Mouse (Mus musculus): ENCODE measurements around the gene Fut4.

Fut4 gene

DNA sequence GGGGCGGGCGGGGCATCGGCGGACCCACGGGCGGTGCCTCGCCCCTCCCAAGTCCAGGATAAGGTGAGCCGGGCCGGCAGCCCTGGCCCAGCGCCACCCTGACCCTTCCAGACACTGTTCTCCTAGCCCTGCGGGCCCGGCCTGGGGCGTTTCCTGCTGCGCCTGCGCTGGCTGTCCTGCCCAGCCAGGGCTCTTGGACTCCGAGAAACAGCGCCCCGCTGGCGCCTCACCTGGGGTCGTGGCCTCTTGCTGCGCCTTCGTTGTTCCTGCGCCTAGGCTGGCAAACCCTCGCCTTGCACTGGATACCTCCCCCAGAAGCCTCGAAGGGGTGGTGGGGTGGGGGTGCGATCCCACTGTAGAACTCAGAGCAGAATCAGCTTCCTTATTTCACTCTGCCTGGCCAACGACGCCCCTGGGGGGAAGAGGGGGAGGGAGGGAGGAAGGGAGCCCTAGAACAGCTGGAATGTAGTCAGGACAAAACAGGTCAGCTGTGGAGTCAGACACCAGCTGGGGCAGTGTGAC is at the start of gene Fut4:
Gene Fut4 (minus strand): TSS at position 393 of the 522 bp plus-strand sequence.
- DNase-seq (ENCODE audit: low read depth, low spot score) = peak; percentile 58

DNA sequence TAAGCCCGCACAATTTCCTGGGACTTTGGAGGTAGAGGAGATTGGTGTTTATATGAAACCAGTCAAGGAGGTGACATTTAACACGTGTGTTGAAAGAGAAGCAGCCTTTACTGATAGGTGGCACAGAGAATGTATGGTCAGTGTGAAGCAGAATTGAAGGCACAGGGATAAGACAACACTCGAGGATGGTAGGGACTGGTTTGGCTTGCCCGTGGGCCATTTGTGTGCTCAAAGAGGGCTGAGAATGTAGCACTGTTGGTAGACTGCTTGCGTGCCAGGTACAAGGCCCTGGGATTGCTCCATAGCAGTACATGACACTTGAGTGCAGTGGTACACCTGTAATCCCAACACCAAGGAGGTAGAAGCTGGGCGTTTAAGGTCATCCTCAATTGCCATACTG is 35.2 kb upstream of the Fut4 start:
- DNase-seq (ENCODE audit: low read depth, low spot score) = no peak

DNA sequence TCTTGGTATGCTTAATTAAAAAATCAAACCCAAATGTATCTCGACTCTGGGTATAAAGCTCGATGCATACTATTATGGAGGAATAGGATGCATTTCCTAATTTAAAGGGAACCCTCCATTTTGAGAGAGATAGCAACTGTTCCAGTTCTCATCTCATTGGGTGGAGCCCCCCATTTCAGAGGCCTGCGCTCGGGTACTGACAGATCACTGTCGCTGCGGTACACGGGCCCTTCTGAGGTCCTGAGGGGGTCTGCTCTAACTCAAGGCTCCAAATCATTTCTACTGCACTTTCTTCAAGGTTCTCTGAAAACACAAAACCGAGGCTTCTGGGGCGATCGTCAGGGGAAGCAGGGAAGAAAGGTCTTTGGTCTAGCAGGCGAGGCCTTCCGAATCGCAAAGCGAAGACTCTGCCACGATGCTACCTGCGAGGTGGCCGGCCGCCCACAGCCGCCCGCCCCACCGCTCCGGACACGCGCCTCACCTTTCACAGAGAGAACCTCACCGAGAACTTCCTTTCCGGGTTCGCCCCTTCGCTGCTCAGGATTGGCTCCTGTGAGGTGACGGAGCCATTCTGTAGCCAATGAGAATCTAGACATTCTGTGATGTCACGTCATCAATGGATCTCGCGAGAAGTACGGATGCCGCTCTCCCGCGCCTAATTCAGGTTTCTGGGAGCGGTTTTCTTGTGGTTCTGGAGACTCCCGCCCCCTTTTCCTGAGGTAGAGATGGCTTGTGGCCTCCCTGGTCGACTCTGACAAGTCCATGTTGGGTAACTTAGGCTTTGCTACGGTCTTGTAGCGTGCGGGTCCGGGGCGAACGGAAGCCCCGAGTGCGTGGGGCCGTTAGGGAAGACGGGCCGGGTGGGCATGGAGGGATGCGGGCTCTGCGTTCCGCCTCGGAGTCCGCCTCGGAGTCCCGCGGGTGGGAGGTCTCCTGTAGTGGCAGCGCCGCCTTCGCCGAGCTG is 32.1 kb upstream of the Fut4 start, which contains the start of the genes Mre11a and Ankrd49:
Gene Mre11a (plus strand): TSS at position 616 of the 964 bp plus-strand sequence.
Gene Ankrd49 (minus strand): TSS at position 818 of the 964 bp plus-strand sequence.
- peak; percentile 98 for DNase-seq (ENCODE audit: low read depth, low spot score)

DNA sequence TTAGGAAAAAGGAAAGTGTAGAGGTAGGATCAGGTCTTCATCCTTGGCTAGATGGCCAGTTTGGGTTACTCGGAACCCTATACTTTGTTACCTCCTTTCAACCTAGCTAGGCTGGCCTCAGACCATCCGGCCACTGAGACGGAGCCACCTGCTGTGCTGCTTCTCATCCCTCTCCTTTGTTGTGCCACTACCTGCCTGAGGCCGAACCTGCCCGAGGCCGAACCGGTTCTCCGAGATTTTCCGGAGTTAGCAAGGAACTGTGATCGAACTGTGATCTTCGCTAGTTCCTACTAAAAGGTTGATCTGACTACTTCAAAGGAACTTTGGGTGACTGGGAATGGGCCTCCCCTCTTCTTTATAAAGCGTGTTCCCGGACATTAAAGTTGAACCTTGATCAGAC is 26.1 kb upstream of the Fut4 start:
- no peak for DNase-seq (ENCODE audit: low read depth, low spot score)

DNA sequence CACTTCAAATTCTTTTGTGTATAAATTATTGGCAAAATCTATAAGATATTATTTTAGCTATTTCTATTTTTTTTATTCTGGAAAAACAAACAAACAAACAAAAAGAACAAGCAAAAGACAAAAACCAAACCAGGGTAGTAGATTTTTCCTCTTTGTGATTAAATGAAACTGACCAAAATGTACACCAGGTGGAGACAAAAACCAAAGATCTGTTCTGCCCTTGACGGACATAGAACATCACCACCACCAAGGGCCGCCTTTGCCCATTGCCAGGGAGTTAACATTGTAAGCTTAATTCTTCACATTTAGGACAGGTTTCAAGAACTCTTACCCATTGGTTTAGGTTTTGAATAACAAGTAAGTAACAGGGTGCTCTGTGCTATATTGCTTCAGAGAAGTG is 21.6 kb upstream of the Fut4 start:
- no peak for DNase-seq (ENCODE audit: low read depth, low spot score)

DNA sequence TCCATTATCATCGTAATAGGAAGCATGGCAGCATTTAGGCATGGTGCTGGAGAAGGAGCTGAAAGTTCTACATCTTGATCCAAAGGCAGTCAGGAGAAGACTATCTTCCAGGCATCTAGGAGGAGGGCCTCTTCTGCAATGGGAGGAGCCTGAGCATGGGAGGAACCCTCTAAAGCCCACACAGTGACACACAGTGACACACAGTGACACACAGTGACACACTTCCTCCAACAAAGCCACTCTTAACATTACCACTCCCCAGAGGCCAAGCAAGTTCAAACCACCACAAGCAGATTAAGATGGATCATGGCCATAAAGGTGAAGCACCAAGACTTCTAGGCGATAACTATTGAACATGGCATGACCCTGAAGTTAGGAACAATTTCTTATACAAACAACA is 19.9 kb upstream of the Fut4 start:
- DNase-seq (ENCODE audit: low read depth, low spot score) = no peak

DNA sequence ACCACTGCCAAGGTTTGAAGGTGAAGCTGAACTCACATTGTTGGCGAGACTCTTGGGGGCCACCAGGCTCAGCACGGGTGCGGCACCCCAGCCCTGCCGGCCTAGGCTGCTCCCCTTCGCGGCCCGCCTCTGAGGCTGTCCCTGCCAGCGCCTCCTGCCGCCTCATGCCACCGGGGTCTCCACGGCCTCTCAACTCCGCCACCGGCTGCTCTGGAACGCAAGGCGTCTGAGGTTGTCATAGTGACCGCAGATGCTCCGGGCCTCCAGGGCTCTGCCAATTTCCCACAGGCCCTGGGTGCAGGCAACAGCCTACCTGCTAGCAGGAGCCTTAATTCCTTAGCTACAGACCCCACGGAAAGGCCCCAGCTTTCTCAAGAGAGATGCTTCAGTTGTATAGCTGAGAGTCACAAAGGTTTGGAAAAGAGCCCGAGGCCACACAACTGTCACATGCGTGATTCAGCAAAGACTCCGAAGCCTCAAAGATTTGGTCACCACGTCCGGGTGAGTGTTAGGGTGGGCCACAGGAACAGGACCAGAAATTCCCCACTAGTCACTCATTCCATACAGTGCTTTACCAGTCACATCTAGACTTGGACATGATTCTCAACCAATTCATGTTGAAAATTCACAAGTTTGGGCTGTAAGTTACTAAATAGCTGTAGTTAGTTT is 18.7 kb upstream of the Fut4 start, which contains the start of gene 1700012B09Rik:
Gene 1700012B09Rik (minus strand): TSS at position 228 of the 669 bp plus-strand sequence.
- peak; percentile 39 for DNase-seq (ENCODE audit: low read depth, low spot score)

DNA sequence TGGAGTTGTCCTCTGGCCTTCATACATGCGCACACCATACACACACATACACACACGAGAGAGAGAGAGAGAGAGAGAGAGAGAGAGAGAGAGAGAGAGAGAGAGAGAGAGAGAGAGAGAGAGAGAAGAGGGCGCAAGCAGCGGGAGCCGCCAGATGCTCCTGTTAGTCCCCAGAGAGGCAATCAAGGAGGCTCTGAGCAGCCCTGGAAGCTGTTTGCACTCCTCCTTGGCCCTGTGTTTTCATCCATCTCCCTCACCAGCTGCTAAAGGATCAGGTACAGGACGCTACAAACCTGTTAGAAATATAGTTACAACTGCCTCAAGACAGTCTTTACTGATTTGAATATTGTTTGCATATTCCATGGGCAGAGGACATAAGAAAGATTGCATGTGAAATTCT is 17.6 kb upstream of the Fut4 start:
- no peak for DNase-seq (ENCODE audit: low read depth, low spot score)

DNA sequence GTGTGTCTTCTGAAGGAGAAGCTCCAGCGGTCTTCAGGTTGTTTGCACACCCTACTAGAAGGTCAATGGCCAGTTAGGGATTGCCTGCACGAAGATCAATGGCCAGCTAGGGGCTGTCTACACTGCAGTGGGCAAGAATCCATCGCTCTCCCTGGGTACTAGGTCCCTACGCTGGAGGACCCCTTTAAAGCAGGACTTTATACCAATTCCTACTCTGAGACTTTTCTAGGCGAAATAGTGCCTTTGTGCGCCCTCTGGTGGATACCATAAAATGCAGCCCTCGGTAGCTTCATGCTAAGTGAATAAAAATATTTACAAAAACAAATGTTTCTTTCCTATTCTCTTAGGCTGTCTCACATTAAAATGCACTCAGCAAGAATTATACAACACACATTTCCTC is 12.6 kb upstream of the Fut4 start:
- DNase-seq (ENCODE audit: low read depth, low spot score) = peak; percentile 66

DNA sequence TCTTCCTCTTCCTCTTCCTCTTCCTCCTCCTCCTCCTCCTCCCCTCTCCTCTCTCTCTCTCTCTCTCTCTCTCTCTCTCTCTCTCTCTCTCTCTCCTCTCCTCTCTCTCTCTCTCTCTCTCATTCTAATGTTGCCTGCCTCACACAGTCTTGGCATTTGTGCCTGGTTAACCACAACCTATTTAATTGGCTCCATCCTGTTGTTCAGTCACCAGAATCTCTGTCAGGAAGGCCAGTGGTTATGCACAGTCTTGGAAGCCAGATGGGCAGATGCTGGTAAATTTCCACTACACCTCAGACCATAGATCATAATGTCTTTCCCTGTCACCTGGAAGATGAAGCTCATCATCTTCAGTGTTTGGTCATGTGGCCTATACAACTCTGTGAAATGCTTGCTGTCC is 7.1 kb upstream of the Fut4 start:
- no peak for DNase-seq (ENCODE audit: low read depth, low spot score)

DNA sequence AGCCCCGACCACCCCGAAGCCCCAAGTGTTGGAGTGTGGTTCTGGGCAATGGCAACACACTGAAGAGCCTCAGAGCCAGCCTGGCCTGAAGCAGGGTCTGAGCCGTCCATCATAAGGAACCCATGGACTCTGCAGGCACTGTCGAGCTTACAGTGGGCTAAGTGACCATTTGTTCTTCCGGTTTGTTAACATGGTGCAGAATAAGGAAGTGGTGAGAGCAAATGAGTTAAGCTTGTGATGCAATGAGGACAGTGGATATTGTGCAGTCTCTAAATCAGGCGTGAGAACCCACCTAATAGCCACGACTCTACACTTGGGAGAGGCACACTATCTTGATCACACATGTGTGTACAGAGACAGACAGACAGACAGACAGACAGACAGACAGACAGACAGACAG is 6.4 kb upstream of the Fut4 start:
- DNase-seq (ENCODE audit: low read depth, low spot score) = no peak

DNA sequence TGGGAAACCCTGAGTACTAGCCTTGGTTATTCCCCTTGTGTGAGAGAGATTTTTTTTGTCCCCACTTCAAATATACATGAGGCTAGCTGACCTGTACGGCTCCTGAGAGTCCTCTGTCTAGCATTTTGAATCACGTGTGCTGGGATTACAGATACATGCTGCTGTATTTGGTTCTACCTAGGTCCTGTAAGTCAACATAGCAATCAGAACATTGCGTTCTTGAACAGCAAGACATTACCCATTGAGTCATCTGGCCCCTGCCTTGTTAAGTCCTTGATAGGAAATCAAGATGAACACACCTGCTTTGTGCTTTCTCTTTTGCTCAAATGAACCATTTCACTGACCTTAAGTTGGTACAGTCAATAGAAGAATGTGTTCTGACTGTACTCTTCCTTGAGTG is 2.3 kb upstream of the Fut4 start:
- no peak for DNase-seq (ENCODE audit: low read depth, low spot score)

DNA sequence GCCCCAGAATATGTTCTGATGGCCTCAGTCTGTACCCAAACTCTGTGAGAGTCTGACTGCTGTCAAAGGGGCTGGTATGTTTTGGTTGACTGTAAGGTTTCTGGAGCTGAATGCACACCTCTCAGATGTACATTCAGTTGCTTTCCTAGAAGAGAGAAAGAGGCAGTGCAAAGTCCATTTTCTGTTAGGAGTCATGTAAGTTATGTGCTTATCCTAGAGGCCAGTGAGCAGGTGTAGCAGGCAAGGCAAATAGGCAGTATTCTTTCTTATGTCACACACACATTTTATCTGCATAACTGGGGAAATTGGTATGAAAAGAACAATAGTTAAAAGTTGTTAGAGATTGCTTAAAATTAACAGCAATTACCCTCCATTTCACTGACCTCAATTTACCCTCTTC is 1.8 kb upstream of the Fut4 start:
- no peak for DNase-seq (ENCODE audit: low read depth, low spot score)

DNA sequence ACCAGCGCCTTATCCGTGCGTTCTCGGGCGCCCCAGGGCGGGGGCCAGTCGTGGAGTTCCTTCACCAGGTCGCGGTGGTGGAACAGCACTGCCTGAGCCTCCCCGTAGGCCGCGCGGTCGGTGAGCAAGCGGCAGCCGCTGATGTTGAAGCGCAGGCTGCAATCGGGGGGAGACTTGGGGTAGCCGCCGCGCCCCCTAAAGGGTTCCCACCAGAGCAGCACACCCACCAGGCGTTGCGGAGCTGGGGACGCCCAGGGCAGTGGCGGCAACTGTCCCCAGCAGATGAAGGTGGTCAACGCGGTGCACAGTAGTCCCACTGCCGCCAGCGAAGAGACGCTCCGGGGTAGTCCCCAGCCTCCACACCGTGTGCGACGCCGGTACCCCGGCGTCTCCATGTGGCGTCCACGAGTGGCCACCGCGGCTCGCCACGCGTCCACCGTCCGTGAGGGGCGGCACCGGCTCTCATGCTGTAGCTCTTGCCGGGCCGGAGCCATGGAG is 641 bp downstream of the Fut4 start:
- peak; percentile 32 for DNase-seq (ENCODE audit: low read depth, low spot score)

DNA sequence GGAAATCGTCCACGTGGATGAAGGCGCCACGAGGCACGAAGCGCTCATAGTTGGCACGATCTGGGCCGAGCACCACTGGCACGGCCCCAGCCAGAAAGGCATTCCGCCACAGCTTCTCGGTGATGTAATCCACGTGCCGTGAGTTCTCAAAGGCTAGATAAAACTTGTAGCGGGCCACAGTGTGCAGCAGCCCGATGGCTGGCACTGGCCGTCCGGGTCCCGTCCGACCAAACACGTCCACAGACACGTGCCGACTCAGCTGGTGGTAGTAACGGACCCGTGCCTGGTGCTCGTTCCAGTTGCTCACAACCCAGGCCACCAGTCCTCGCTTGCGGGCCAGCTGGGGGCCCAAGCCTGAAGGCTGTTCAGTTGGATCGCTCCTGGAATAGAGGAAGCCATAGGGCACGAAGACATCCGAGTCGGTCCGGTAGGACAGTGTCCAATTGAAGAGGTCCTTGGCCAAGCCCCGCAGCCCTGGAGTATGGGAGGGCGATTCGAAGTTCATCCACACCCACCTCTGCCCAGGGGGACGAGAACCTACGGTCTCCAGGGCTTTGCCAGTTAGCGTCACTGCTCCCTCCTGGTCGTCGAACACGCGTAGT is 1.2 kb downstream of the Fut4 start:
- DNase-seq (ENCODE audit: low read depth, low spot score) = no peak

DNA sequence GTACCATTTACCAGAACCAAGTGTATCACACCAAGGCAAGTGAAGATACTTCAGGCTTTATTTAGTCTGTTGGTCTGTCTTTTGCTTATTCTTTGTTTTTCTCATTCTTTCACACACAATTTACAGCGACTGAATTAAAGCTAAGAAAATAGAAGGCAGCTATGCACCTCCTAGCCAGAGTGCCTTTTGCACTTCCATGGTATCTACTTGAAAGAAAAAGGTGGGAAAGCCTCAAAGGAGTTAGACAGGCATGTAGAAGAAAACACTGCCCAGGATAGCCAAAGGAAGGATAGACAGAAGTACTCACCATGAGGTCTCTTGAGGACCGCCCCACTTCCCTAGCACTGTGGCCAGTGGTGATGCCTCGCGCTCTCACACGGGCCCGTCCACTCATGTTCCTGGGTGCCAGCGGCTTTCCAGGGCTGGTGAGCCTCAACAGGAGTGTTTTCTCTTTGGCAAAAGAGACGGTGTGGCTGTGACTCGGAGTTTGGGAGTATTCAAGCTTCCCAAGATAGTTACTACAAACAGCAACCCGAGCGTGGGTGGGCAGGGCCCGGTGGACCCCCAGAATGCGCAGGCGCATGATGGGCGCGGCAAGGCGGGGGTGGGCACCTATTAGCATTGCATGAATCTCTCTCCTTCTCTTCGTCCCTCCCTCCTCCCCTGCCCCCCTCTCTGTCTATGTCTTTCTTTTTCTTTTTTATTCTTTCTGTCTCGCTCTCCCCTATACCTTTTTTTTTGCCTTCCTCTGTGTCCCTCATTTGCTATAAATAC is 11.9 kb downstream of the Fut4 start, which contains the start of gene Piwil4:
Gene Piwil4 (minus strand): TSS at position 583 of the 774 bp plus-strand sequence.
- DNase-seq (ENCODE audit: low read depth, low spot score) = no peak

DNA sequence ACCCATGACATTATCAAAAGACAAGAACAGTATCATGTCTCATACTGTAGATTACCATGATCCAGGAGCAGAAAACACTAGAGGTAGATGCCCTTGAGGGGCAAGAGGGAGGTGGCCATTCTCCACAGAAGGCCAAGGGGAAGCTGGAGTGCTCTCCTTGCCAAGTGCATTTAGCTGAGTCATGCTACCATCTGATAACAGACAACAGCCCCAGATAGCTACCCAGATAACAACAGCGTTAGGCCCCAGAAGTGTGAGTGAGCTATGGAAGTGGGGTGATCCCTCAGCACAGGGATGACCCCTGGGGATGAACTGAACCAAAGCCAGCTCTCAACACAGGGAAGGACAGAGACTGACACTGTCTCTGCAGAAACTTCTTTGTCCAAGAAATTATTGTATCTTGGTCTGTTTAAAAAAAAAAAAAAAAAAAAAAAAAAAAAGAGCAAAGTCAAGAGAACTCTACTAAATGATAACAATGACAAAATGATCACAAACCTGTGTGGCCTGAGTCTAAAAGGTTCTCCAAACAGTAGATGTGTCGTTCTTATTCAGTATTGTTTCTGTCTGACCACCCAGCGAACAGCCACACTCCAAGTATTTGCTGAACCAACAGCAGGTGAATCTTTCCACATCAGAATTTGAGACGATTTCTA is 12.6 kb downstream of the Fut4 start:
- no peak for DNase-seq (ENCODE audit: low read depth, low spot score)

DNA sequence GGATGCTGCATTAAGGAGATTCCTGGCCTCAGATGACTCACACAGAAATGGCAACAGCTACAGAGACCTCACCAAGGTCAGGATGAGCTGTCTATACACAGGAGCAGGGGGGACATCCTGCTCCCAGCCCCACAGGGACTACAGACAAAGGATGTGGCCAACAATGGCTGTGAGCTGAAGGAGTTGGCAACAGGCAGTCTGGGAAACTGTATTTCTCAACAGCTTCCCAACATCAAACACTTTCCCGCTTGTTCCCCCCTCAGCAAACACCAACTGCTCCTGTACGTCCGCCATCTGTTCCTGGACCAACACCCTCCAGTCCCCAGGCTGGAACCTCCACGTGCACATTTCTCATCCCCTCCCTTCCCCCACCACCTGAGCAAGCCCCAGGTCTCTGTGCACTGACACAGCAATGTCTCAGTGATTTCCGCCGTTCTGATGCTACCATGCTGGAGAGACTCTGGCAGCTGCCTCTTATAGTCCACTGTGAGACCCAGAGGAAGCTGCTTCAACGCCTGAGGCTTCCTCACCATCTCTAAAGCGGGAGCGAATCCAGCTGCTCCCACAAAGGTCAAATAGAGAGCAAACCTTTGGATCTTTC is 21.2 kb downstream of the Fut4 start:
- peak; percentile 45 for DNase-seq (ENCODE audit: low read depth, low spot score)

DNA sequence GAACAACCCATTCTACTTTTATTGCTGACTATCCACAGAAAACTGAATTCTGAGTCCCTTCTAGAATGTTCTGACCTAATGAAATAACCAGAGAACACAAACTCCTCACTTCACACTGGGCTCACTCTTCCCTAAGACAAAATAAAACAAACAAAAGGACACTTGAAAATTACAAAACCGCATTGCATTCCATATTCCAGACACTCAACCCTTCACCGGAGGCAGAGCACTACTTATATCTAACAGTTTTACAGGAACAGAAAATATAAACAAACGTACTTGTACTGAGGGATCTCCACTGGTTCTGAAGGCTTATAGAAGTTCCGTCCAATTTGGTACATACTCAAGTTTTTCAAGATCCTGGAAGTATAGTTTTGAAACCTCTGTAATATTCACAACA is 23.8 kb downstream of the Fut4 start:
- no peak for DNase-seq (ENCODE audit: low read depth, low spot score)

DNA sequence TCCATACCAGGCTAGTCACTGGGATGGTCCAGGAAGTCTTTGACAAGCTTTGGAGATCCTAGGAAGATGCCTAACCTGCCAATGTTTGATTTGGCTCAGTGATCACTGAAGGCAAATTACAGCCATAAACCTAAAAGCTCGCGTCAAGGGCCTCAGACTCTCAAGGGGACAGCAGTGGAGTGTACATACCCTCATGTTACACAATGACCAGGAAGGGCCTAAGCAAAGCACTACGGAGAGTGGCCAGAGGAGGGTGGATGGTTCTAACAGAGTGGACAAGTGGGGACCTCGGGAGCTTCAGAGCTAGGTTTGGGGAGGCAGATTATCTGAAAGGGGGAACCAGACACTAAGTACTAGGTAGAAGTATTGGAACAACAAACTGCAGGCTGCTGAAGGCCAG is 25.6 kb downstream of the Fut4 start:
- no peak for DNase-seq (ENCODE audit: low read depth, low spot score)
